Mouse (Mus musculus) megakaryocyte-erythroid progenitor cell, adult 5-6 weeks (primary cell): ENCODE data around the gene Heatr4. TPM values are rescaled to one million over a fixed set of nuclear protein-coding genes. Genes with fewer than 3 reads are reported as not detected.
"Not testable (repeated sequence)": the region's sequence is repeated elsewhere in the genome, so short reads cannot be mapped to it uniquely, and the experiment has no call there.

ENCODE experiments used
- ATAC-seq: replicated peaks from 2 replicates; pipeline ENCODE4 v1.8.0; 2016; ENCODE audit warnings: mild to moderate bottlenecking, inconsistent platforms; ENCODE audit not compliant: severe bottlenecking, poor library complexity, low FRiP score, low TSS enrichment
- total RNA-seq, 2 experiments: library from RNA; stranded (forward) in 1 of 2; stranded (reverse) in 1 of 2; fragments of 200-1000, 215-1000 nt in 1 of 2; fragments of >200 nt in 1 of 2; fragmentation: Nextera tagmentation in 1 of 2; gene quantifications; 2 replicates each; pipeline ENCODE4 v1.2.3; 2014 to 2017

Gene Heatr4
- total RNA-seq (2014; fragmentation: Nextera tagmentation): not detected in 2 replicates
- total RNA-seq (2017): not detected in 2 replicates

- no peak for ATAC-seq
These were observed at the start of gene Heatr4 for GRCm38 (mm10) chr12:83984752-83985151. Gene Heatr4, minus strand, starts transcription at chr12:83984852.

- peak; percentile 42; the same call in 1 of the 2 replicates for ATAC-seq
These were observed 49.5 kb upstream of the Heatr4 start for GRCm38 (mm10) chr12:84034108-84034507.

- not testable (repeated sequence) for ATAC-seq
These were observed 48.6 kb upstream of the Heatr4 start for GRCm38 (mm10) chr12:84033302-84033701.

GRCm38 (mm10) chr12:84032854-84033253 is 48.2 kb upstream of the Heatr4 start:
- ATAC-seq: no peak

- ATAC-seq: peak; percentile 93
These were observed 46.1 kb upstream of the Heatr4 start for GRCm38 (mm10) chr12:84030659-84031332.

- ATAC-seq: not testable (repeated sequence)
These were observed 44.4 kb upstream of the Heatr4 start for GRCm38 (mm10) chr12:84029043-84029442.

- ATAC-seq: not testable (repeated sequence)
These were observed 43.7 kb upstream of the Heatr4 start for GRCm38 (mm10) chr12:84028328-84028727.

GRCm38 (mm10) chr12:84025888-84026287 is 41.2 kb upstream of the Heatr4 start:
- no peak for ATAC-seq

- ATAC-seq: no peak
These were observed 38.5 kb upstream of the Heatr4 start for GRCm38 (mm10) chr12:84023052-84023745.

GRCm38 (mm10) chr12:84022266-84022665 is 37.6 kb upstream of the Heatr4 start:
- not testable (repeated sequence) for ATAC-seq

GRCm38 (mm10) chr12:84020528-84020927 is 35.9 kb upstream of the Heatr4 start:
- peak; percentile 87 for ATAC-seq

- ATAC-seq: no peak
These were observed 29.0 kb upstream of the Heatr4 start for GRCm38 (mm10) chr12:84013701-84014100.

GRCm38 (mm10) chr12:84013130-84013529 is 28.5 kb upstream of the Heatr4 start:
- no peak for ATAC-seq

- ATAC-seq: no peak
These were observed 26.8 kb upstream of the Heatr4 start for GRCm38 (mm10) chr12:84011251-84012040.

GRCm38 (mm10) chr12:84010201-84010600 is 25.5 kb upstream of the Heatr4 start:
- no peak for ATAC-seq

- peak; percentile 59 for ATAC-seq
These were observed 24.7 kb upstream of the Heatr4 start, which contains the start of gene Acot1 for GRCm38 (mm10) chr12:84009171-84009965. Gene Acot1, plus strand, starts transcription at chr12:84009490.

GRCm38 (mm10) chr12:84008729-84009128 is 24.1 kb upstream of the Heatr4 start:
- no peak for ATAC-seq

GRCm38 (mm10) chr12:84008251-84008650 is 23.6 kb upstream of the Heatr4 start:
- no peak for ATAC-seq

GRCm38 (mm10) chr12:84003866-84004265 is 19.2 kb upstream of the Heatr4 start:
- no peak for ATAC-seq
